Mouse (Mus musculus) urinary bladder, postnatal 36 days (tissue): ENCODE measurements around the gene Agbl4.
A peak's percentile ranks its signal among the peaks of the same experiment; 100 is the strongest.

Source experiments
- DNase-seq, 2 experiments: peaks; one replicate each; pipeline ENCODE4 v3.0.0; 2022; ENCODE audit warnings: low spot score in 2 of 2, mixed read lengths in 1 of 2

Agbl4 gene

DNA sequence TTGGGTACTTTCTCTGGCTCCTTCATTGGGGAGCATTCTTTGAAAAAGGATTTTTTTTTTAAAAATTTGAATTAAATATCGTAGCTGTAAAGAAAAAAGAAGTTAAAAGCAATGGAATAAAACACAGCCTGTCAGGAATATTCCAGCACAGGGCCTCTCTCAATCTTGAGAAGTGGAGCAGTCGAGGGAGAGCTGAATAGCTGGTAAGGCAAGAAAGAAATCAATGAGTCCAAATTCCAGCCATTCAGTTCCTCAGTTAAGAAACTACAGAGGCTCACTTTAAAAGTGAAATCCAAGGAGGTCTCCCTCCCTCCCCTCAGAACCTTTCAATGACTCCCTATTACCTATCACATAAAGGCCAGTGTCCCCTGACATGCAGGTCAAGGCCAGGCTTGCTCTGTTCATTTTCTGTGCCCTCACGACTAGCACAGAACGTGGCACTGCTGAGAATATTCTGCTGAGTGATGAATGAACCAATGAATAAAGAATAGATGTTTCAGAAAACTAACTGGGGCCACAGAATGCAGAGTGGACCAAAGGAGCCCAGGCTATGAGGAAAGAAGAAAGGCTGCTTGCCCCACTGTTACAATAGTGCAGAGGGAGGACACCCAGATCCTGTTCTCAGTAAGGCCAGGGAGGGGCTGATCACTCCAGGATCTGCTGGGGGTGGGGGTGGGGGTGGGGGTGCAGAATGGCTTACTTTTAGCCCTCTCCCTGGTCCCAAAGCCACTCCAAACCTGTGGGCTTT lies 1181.8 kb downstream of the Agbl4 start:
- DNase-seq, result no peak

GRCm38 (mm10) chr4:111579863-111580224 lies 1182.4 kb downstream of the Agbl4 start:
- DNase-seq, result no peak

- no peak for DNase-seq
Measured at GRCm38 (mm10) chr4:111580239-111580638, 1182.8 kb downstream of the Agbl4 start.

DNA sequence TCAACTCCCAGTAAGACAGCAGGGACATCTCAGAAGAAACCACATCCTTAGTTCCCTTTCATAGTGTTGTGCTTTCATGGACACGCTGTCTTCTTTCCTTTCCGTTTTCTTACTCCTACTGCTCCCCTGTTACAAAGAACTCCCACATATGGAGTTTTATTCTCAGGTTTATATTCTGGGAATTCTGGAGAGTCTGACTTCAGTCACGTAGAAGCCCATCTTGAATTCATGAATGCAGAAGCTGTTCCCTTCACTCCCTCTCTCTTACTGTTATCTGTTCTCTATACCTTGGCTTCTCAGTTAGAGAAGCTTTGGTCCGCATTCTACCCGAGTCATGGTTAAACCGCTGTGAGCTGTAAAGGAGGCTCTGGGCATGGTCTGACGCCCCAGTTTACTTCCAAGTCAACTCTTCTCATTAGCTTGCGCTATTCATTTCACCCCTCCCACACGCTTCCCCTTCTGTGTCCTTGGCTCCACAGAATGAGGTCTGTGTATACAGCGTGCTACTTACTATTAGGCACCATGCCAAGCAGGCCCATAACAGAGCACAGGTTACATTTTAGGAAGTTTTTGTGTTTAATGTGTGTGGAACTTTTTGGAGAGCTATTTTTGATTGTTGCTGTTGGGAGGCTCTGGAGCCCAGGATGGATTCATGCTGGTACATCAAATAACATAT lies 1186.2 kb downstream of the Agbl4 start:
- DNase-seq, result no peak

DNA sequence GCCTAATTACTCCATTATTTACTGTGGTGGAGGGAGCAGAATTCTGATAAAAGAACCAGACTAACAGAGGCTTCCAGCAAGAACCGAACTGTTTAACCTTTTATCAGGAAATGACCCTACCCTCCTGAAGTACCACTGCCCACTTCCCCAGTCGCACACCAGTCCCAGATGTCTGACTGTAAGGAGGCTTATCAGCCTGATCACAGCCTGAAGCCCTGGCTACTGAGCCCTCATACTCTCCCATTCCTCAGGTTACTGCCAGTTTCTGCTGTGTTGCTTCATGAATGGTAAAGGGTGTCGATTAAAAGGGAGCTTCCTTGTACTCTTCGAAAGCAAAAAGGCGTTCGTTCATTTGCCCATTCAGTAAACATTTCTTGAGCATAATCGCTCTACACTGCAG lies 1186.8 kb downstream of the Agbl4 start:
- DNase-seq, result no peak

GRCm38 (mm10) chr4:111588211-111588610 lies 1190.8 kb downstream of the Agbl4 start:
- no peak for DNase-seq

DNA sequence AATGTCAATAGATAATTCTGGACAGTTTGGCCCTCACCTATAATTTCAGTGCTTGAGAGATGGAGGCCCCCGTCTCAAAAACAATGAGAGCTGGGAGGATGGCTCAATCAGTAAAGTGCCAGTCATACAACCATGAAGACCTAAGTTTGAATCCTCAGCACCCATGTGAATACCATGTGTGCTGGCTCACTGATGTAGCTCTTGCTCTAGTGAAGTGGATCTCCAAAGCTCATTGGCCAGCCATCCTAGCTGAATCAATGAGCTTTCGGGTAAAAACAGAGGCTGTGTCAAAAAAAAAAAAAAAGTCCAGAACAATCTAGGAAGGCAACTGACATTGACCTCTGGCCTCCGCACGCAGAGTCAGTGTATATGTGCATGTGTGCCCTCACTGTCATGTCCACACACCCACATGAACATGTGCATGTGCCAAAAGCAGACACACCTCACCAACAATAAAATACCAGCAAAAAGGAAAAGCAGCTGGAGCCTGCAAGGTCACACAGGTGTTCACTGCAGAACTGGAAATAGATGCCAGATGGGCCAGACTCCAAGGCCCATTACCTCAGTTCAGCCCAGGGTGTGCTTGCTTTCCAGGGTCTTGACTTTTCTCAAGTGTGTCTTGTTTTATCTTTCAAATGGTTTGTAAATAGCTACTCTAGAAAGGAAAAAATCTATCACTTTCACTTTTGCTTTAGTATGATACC lies 1192.2 kb downstream of the Agbl4 start:
- no peak for DNase-seq

DNA sequence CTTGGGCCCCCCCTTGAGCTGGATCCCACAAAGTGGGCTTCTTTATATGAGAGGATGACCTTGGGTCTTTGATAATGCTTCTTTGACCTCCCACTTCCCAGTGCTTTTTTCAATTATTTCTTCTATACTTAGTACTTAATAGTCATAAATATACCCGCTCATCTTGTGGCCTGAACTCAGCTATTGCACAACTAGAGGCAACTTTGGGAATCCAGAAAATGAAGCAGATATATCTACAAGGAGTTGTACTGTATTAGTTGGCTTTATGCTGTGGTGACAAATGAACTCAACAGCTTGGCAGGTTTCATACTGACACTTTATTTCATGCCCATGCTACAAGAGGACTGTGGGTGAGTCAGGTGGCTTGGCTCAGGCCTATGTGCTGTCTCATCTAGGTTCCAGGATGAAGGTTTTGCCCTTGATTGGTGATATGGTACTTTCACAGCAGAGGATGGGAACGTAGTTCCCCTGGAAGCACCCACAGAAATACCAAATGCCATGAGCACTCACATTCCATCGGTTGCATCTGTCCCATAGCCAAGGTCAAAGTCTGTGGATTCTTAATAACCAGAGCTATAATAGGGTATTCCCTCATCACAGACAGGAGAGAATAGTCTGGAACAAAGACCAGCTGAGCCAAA lies 1197.3 kb downstream of the Agbl4 start:
- no peak for DNase-seq

GRCm38 (mm10) chr4:111597249-111597661 lies 1199.8 kb downstream of the Agbl4 start:
- DNase-seq, result no peak

DNA sequence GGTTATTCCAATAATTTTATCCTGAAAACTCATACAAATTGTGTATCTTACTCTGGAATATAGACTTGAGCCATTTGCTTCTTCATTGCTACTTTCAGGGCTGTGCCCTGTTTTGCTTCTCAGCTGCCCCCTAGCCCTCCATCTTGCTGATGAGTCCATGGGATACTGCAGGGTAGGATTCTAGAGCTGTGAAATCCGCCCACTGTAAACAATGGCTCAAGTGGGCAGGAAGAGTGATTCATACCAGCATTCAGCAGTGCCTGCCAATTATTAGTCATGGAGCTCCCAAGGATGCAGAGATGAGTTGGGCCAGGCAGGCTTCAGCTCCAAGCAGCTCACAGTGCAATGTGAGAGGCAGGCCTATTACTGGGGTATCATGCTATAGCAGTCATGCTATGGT lies 1200.5 kb downstream of the Agbl4 start:
- DNase-seq, result no peak

DNA sequence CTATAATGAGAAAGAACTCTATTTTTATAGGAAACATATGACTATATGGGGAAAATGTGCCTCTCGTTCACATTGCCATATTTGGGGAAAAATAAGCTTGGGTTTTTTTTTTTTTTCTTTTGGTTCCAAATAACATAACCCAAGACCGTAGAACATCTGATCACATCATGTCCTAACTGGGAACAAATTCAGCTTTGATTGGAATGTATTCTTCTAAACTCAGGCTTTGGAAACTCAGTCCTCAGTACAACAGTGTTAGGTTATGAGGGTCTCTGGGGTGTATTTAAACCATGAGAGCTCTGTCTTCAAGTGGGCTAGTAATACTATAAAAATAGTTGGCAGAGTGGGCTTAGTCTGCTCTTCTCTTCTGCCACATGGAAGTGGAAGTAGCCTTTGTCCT lies 1205.7 kb downstream of the Agbl4 start:
- DNase-seq, result no peak

GRCm38 (mm10) chr4:111607826-111608500 lies 1210.5 kb downstream of the Agbl4 start:
- DNase-seq, result no peak

DNA sequence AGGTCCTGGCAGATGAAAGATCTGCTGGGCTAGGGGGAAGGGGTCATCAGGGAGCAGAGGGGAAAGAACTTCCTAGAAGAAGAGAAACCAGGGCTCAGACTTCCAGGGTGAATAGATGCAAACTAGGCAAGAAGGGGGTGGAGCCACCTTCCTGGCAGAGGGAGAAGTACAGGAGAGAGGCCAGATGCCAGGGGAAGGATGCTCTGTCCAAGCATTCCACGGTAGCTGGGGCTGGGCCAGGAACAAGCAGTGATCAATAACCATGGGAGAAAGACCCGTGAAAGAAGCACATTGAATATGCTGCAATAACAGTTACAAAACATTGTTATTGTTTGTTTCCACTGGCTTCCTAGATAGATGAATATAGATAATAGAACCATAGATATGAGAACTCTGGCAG lies 1224.4 kb downstream of the Agbl4 start:
- no peak for DNase-seq

GRCm38 (mm10) chr4:111624914-111625313 lies 1227.5 kb downstream of the Agbl4 start:
- DNase-seq, result no peak

GRCm38 (mm10) chr4:111626118-111626830 lies 1228.8 kb downstream of the Agbl4 start:
- peak; percentile 35 to 40 for DNase-seq

- DNase-seq, result no peak
Measured at GRCm38 (mm10) chr4:111632615-111633014, 1235.2 kb downstream of the Agbl4 start.

DNA sequence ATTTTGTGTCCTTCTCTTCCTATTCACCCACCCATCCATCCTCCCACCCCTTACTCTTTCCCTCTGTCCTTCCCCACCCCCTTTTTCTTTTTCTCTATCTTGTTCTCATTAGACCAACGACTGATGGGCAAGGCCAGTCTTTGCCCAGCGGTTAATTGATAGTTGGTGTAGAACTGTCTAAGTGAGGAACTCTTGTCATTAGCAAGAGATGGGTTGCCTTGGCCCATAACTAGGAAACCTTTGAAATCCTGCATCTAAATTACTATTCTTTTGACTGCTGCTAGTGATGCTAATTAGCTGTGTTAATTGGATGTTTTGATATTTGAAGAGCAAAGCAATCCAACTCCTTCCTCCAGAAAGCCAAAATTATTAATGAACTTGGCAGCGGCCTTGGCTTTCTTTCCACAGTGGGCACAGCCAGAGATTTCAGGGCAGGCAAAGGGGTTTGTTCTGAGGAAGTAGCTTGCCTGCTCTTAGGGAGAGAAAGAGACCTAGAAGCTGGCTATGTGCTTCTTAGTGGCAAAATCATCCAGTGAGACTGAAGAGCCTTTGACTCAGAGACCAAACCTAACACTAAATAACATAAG lies 1238.2 kb downstream of the Agbl4 start:
- no peak for DNase-seq

GRCm38 (mm10) chr4:111638948-111639708 lies 1241.7 kb downstream of the Agbl4 start:
- DNase-seq, result no peak

- no peak for DNase-seq
Measured at GRCm38 (mm10) chr4:111645117-111645830, 1247.8 kb downstream of the Agbl4 start.
